Mouse (Mus musculus) Patski (cell line): ENCODE results near the gene Pigv. TPM values are rescaled to one million over a fixed set of nuclear protein-coding genes. Genes with fewer than 3 reads are reported as not detected.
A peak's percentile ranks its signal among the peaks of the same experiment; 100 is the strongest.

ENCODE experiments used
- ATAC-seq: fragments of 100-300 bp; one replicate; pipeline ENCODE4 v1.8.0; 2021
- CTCF ChIA-PET: fragments of 350-600 bp; sonication (Branson Sonifier 250); formaldehyde crosslinking; loops from one replicate; lab custom pipeline; 2022; ENCODE audit warnings: inconsistent platforms; lab: Charles Lee
- POLR2A ChIA-PET: fragments of 350-600 bp; sonication (Branson Sonifier 250); formaldehyde crosslinking; loops from one replicate; lab custom pipeline; 2022; ENCODE audit warnings: antibody characterized with exemption, inconsistent platforms; lab: Charles Lee
- DNase-seq: peaks from one replicate; pipeline ENCODE4 v3.0.0-alpha.2; 2011; ENCODE audit warnings: low read depth, low spot score
- H3K27me3 ChIP-seq: fragments of 371-371 bp; one replicate; pipeline ENCODE4 v1.5.1; 2021
- CTCF ChIP-seq: fragments of 100-300 bp; IDR thresholded peaks from one replicate; pipeline ENCODE4 v1.5.1; 2021
- in situ Hi-C: fragments of 300-500 bp; cut with MboI; formaldehyde crosslinking; loops from 3 replicates; pipeline ENCODE4 v1.11.1; 2018; ENCODE audit warnings: low pct_unique_long_range_greater_than_20kb, mixed read lengths
- polyA plus RNA-seq: library from polyadenylated mRNA; unstranded; gene quantifications from one replicate; pipeline ENCODE4 v1.2.3, GENCODE M21; 2021

Pigv gene
- polyA plus RNA-seq, 1 experiment from 2014 or later = 6.9 TPM

DNA sequence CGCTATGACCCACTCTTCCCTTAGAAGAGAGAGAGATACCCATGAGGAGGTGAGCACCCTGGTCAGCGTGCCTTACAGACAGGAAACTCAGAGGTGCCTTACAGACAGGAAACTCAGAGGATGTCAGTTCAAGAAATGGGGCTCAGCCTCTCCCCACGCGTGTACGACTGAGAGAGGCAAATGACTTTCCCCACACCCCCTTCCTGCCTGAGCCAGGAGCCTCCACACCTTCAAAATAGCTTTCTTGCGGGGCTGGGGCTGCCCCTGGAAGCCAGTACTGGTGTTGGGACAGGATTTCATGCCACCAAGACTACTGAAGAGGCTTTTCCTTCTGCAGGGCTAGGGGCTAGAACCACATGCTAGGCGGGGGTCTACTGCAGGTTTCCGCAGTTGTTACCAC is 51.8 kb downstream of the Pigv start:
- ChIA-PET POLR2A (interaction anchor here (1.1 kb wide), 1 partner anchor 16 kb away, joined by 4 read pairs; no protein-coding TSS in a partner anchor), CTCF (interaction anchor here (1.1 to 2.9 kb wide), 3 partner anchors 11 to 25 kb away, joined by 3 to 11 read pairs (median 6); no protein-coding TSS in a partner anchor)
- in situ Hi-C loops = no loop called here
- no peak for DNase-seq
- no peak for ATAC-seq
- no peaks in the 10 kb centered on the region for H3K27me3 ChIP-seq
- no peak for TF ChIP-seq CTCF

DNA sequence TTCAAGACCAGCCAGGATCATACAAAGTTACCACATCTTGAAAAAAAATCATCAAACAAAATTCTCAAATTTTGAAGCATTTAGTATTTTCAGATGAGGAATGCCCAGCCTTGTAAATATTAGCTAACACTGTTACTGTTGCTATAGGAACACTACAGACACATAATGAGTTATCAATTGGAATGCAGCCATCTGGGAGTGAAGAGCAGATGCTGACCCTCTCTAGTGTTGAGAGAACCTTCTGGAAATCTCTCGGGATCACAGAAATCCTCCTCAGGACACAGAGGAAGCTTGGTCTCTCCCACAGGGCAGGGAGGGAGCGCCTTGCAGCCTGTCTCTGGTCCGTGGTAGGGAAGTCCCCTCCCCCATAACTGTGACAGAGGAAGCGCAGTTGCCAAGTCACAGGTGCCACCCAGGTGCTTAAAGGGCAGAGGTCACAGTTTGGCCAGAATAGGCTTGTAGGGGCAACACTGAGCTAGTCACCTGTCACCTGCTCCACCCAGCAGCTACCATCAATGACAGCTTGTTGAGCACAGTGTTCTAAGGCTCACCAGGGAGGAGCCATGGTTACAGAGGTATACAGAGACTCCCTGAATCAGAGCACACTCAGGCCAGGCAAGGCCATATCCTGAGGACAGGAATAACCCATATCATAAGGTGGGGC is 52.8 kb downstream of the Pigv start:
- no peak for DNase-seq
- ChIA-PET CTCF (interaction anchor here (1.0 to 2.9 kb wide), 4 partner anchors 13 to 45 kb away, joined by 3 to 11 read pairs (median 4); partner anchors contain the start of gene Gpatch3), POLR2A (no interaction called here)
- in situ Hi-C loops = no loop called here
- no peaks in the 10 kb centered on the region for H3K27me3 ChIP-seq
- ATAC-seq = no peak
- TF ChIP-seq CTCF = no peak

DNA sequence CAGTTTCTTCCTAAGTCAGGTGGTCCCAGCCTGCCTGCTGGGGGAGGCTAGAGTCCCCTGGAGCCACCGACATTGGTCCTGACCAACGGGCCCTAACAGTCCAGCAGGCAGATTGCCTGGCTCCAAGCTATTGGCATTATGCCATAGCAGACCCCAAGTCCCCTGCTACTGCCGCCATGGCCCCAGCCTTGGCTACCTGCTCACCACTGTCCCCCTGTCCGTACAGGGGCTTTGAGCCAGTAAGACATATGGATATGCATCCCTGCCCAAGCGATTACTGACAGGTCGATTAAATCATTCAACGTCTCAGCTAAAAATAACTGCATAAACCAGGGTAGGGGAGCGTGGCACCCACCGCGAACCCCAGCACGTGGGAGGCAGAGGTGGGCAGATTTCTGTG is 54.5 kb downstream of the Pigv start:
- POLR2A ChIA-PET = interaction anchor here (0.8 kb wide), 1 partner anchor 26 kb away, joined by 3 read pairs; no protein-coding TSS in a partner anchor
- no peaks in the 10 kb centered on the region for H3K27me3 ChIP-seq
- no peak for ATAC-seq
- CTCF ChIA-PET = no interaction called here
- in situ Hi-C loops = no loop called here
- TF ChIP-seq CTCF = no peak
- DNase-seq = no peak

DNA sequence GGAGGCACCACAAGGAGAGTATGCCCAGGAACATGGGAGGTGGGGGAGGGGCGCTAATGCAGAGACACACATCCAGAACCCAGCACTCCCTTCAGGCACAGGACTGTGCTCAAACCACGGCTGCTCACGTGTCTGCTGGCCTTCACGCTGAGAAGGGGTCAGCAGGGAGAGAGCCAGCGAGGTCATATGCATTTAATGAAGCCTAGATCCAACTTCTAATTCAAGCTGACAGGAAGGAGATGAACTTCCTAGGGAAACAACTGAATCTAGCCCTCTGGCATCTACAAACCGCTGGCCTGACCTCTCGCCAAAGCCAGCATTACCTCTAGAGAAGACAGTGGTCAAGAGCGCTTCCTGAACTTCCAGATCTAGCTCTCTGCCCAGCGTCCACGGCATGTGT is 57.0 kb downstream of the Pigv start:
- POLR2A ChIA-PET = no interaction called here

GRCm38 (mm10) chr4:133614274-133614761 is 58.1 kb downstream of the Pigv start:
- DNase-seq (peak; percentile 96), ATAC-seq (peak; percentile 75)
- TF ChIP-seq CTCF = no peak
- ChIA-PET CTCF (interaction anchor here (1.5 to 1.8 kb wide), 2 partner anchors 18 to 55 kb away, joined by 4 to 5 read pairs; no protein-coding TSS in a partner anchor), POLR2A (no interaction called here)
- H3K27me3 ChIP-seq = no peaks in the 10 kb centered on the region
- in situ Hi-C loops = no loop called here

More for the DNA sequence above, 57.0 kb downstream of the Pigv start:
- no peaks in the 10 kb centered on the region for H3K27me3 ChIP-seq
- ATAC-seq (no peak), DNase-seq (no peak)
- TF ChIP-seq CTCF = no peak
- in situ Hi-C loops = no loop called here
- CTCF ChIA-PET = interaction anchor here (1.5 kb wide), 1 partner anchor 17 kb away, joined by 5 read pairs; no protein-coding TSS in a partner anchor

- DNase-seq (no peak), ATAC-seq (peak; percentile 4)
- no peaks in the 10 kb centered on the region for H3K27me3 ChIP-seq
- in situ Hi-C loops = no loop called here
- CTCF ChIA-PET = interaction anchor here (1.1 to 1.8 kb wide), 2 partner anchors 21 to 56 kb away, joined by 3 to 4 read pairs; no protein-coding TSS in a partner anchor
- POLR2A ChIA-PET = no interaction called here
- no peak for TF ChIP-seq CTCF
Measured at GRCm38 (mm10) chr4:133613867-133614266, 58.6 kb downstream of the Pigv start.

DNA sequence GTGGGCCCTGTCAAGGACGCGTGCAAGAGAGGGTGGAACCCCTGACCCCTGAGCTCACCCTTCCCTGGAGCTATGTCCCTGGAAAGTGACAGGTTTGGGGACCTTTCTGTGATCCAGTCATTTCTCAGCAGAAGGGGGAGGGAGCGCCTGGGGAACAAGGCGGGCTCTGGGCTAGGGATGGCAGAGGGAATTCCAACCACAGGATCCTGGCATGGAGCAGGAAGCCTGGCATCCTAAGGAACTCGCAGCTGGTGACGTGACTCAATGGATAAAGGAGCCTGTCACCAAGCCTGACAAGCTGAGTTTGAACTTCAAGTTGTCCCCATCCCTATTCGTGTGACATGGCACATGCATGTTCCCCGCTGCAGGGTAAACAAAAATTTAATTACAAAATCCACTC is 59.4 kb downstream of the Pigv start:
- ChIA-PET POLR2A (no interaction called here), CTCF (interaction anchor here (1.1 kb wide), 1 partner anchor 20 kb away, joined by 3 read pairs; no protein-coding TSS in a partner anchor)
- no peaks in the 10 kb centered on the region for H3K27me3 ChIP-seq
- ATAC-seq = no peak
- in situ Hi-C loops = no loop called here
- TF ChIP-seq CTCF = no peak
- no peak for DNase-seq

DNA sequence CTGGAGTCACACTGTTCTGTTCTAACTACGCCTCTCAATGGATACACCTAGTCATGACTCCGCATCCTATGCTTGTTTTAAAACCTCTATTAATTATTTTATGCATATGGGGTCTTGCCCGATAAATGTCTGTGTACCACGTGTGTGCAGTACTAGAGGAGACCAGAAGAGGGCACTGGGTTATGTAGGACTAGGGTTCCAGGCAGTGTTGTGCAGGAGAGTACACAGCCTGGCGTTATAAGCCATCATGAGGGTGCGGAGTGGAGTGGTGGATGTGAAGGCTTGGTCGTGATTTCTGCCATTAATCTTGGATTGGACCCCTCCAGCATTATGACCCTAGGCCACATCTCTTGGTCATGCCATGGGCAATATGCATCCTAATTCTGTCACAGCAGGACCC is 60.0 kb downstream of the Pigv start:
- ATAC-seq (no peak), DNase-seq (no peak)
- no peaks in the 10 kb centered on the region for H3K27me3 ChIP-seq
- in situ Hi-C loops = no loop called here
- TF ChIP-seq CTCF = no peak
- ChIA-PET POLR2A (no interaction called here), CTCF (no interaction called here)

GRCm38 (mm10) chr4:133611815-133612214 is 60.6 kb downstream of the Pigv start:
- CTCF ChIA-PET = interaction anchor here (1.5 kb wide), 1 partner anchor 22 kb away, joined by 5 read pairs; no protein-coding TSS in a partner anchor
- in situ Hi-C loops = no loop called here
- DNase-seq (no peak), ATAC-seq (no peak)
- H3K27me3 ChIP-seq = no peaks in the 10 kb centered on the region
- POLR2A ChIA-PET = no interaction called here
- no peak for TF ChIP-seq CTCF

Other genes with a start within 250 kb of the Pigv start
- gene Tent5b, start 192.5 kb downstream of the Pigv start, polyA plus RNA-seq = 5.5 TPM
- 0.23 TPM for gene Trnp1, start 174.1 kb downstream of the Pigv start, polyA plus RNA-seq
- 0.04 TPM for gene Kdf1, start 153.7 kb downstream of the Pigv start, polyA plus RNA-seq
- 160 TPM for gene Nudc, start 126.7 kb downstream of the Pigv start, polyA plus RNA-seq
- not detected for gene Nr0b2, start 119.3 kb downstream of the Pigv start, polyA plus RNA-seq
- gene Gpatch3, start 97.9 kb downstream of the Pigv start, polyA plus RNA-seq = 7.1 TPM
- 15.4 TPM for gene Gpn2, start 88.3 kb downstream of the Pigv start, polyA plus RNA-seq
- gene Sfn, start 70.5 kb downstream of the Pigv start, polyA plus RNA-seq = 5.8 TPM
- gene Zdhhc18, start 22.5 kb downstream of the Pigv start, polyA plus RNA-seq = 48.3 TPM
- gene Arid1a, start 84.1 kb upstream of the Pigv start, polyA plus RNA-seq = 33.2 TPM
- 58.1 TPM for gene Rps6ka1, start 215.2 kb upstream of the Pigv start, polyA plus RNA-seq